Mouse (Mus musculus) forebrain, embryonic 11.5 days (tissue): ENCODE measurements at regions not wholly inside any gene's neighbourhood (a gene's known extent, or its start where the extent isn't known, plus 50 kb on each side); places are given as distances from the start of the nearest gene placed in this dataset.
"Not testable (repeated sequence)": the region's sequence is repeated elsewhere in the genome, so short reads cannot be mapped to it uniquely, and the experiment has no call there.

Source experiments
- ATAC-seq: fragments of 200-750 bp; cut with Nextera tagmentation; replicated peaks from 2 replicates; pipeline ENCODE4 v1.8.0; 2017; ENCODE audit warnings: moderate TSS enrichment; ENCODE audit not compliant: low FRiP score
- DNase-seq: peaks from one replicate; pipeline ENCODE4 v3.0.0-alpha.2; 2017; ENCODE audit warnings: low spot score
- H3K27ac ChIP-seq: fragments of 300-500 bp; sonication (generic); 2 replicates; pipeline ENCODE4 v1.5.1; 2014; ENCODE audit warnings: low read depth, low read length
- H3K27me3 ChIP-seq: fragments of 300-500 bp; sonication (generic); 2 replicates; pipeline ENCODE4 v1.6.1; 2014; ENCODE audit warnings: mild to moderate bottlenecking, low read length, mixed read lengths; ENCODE audit not compliant: control insufficient read depth, insufficient read depth
- H3K36me3 ChIP-seq: fragments of 300-500 bp; sonication (generic); 2 replicates; pipeline ENCODE4 v1.6.1; 2014; ENCODE audit warnings: mild to moderate bottlenecking, low read length, moderate library complexity, mixed read lengths; ENCODE audit not compliant: control insufficient read depth, insufficient read depth
- H3K4me1 ChIP-seq: fragments of 300-500 bp; sonication (generic); replicated peaks from 2 replicates; pipeline ENCODE4 v1.6.1; 2014; ENCODE audit warnings: low read length, mixed read lengths; ENCODE audit not compliant: control insufficient read depth, insufficient read depth
- H3K4me2 ChIP-seq: fragments of 300-500 bp; sonication (generic); 2 replicates; pipeline ENCODE4 v1.6.1; 2014; ENCODE audit warnings: low read depth, mild to moderate bottlenecking, low read length, moderate library complexity, mixed read lengths; ENCODE audit not compliant: severe bottlenecking
- H3K4me3 ChIP-seq: fragments of 300-500 bp; sonication (generic); 2 replicates; pipeline ENCODE4 v1.5.1; 2014; ENCODE audit warnings: low read depth, low read length
- H3K9ac ChIP-seq: fragments of 300-500 bp; sonication (generic); 2 replicates; pipeline ENCODE4 v1.6.1; 2014; ENCODE audit warnings: low read length
- H3K9me3 ChIP-seq: fragments of 300-500 bp; sonication (generic); 2 replicates; pipeline ENCODE4 v1.6.1; 2016; ENCODE audit warnings: low read length, mixed read lengths; ENCODE audit not compliant: control insufficient read depth
- WGBS: fragments of 180-500 bp; shearing (Covaris S2); extraction: QIAGEN DNeasy Blood & Tissue Kit; methylation state at CpG from one replicate; pipeline ENCODE4 v1.1.7; 2014; 5-methylcytosine and 5-hydroxymethylcytosine counted together

DNA sequence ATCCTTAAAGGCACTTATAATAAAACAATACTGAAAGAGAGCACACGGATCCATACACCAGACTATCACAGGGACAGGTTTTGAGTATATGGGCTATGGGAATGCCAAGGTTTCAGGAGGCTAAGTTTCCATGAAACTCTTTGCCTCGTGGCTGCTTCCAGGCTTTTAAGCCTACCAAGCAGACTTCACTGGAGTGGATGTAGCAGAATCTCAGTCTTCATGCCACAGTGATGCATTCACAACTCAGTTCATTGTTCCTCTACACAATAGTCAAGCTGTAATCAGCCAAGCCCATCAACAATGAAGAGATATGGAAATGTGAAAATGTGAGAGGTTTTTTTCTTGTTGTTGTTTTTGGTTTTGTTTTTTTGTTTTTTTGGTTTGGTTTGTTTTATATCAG, 148.3 kb upstream of the 1700008P02Rik start:
- no peaks in the 10 kb centered on the region for H3K36me3 ChIP-seq
- H3K27ac ChIP-seq: no peak overlapping the region
- ATAC-seq (no peak), DNase-seq (no peak)
- H3K4me3 ChIP-seq: no peak overlapping the region
- no peak overlapping the region for H3K4me2 ChIP-seq
- WGBS: 51% methylated on average over 2 of the region's 2 CpGs
- no peaks in the 10 kb centered on the region for H3K27me3 ChIP-seq
- no peak overlapping the region for H3K9ac ChIP-seq
- H3K4me1 ChIP-seq: no peaks in the 10 kb centered on the region
- H3K9me3 ChIP-seq: no peaks in the 10 kb centered on the region

DNA sequence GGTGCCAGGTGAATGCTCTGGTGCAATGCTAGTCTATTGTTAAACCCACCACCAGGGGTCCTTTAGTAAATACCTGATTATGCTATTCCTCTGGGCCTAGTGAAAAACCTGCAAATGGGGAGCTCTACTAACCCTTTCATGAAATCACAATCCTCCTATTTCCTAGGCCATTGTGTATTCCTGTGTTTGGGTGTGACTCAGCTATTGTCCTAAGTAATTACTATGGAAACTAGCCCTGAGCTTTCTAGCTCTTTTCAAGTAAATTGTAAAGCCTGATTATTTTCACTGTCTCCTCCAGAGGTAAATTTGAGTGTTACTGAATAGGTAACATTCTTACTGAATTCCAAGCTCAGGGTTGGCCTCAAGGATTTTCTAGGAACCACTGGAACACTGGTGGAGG, 147.8 kb upstream of the 1700008P02Rik start:
- H3K4me3 ChIP-seq, H3K4me2 ChIP-seq, H3K9me3 ChIP-seq, H3K4me1 ChIP-seq, H3K9ac ChIP-seq, H3K36me3 ChIP-seq, DNase-seq, H3K27me3 ChIP-seq, ATAC-seq, H3K27ac ChIP-seq: not testable (repeated sequence)

DNA sequence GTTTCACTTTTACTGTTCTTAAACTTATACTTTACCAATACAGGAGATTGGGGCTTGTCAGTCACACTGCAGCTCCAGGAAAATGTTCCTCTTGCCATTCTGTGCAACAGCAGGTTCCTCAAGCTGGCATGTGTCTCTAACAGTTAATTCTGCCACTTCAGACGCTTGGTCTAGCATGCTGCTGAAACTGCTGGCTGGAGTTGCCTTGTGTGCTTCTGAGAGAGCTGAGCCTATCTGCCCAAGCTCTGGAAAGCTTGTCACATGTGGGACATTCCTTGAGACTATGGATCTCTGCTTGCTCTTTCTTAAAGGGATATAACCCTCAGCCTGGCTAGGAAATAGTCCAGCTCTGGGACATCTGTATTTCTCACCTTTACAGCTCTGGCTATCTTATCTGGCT, 138.9 kb upstream of the 1700008P02Rik start:
- no peak for ATAC-seq
- no peaks in the 10 kb centered on the region for H3K9me3 ChIP-seq
- WGBS: 75% methylated on average over 1 of the region's 1 CpGs
- no peak for DNase-seq
- H3K4me1 ChIP-seq: no peaks in the 10 kb centered on the region
- no peaks in the 10 kb centered on the region for H3K27me3 ChIP-seq
- no peak overlapping the region for H3K4me3 ChIP-seq
- H3K4me2 ChIP-seq: no peak overlapping the region
- no peak overlapping the region for H3K27ac ChIP-seq
- no peak overlapping the region for H3K9ac ChIP-seq
- H3K36me3 ChIP-seq: no peaks in the 10 kb centered on the region

DNA sequence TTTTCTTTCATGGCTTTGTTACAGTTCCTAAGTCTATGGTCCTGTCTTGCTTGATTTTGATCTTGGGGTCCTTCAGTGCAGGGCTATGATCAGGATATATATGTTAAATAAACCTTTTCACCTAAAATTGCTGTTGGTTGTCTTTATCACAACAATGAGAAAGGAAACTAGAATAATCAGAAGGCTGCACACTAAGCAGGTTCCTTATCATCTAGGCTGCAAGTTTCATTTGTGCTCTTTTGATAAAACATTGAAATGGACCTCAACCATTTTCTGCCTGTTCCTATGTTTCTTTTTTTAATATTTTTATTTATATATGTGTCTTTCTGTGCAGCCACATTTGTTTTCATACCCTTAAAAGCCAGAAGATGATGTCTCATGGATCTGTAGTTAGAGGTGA, 137.3 kb upstream of the 1700008P02Rik start:
- no peak overlapping the region for H3K4me2 ChIP-seq
- no peak overlapping the region for H3K9ac ChIP-seq
- no peak overlapping the region for H3K27ac ChIP-seq
- ATAC-seq (no peak), DNase-seq (no peak)
- H3K4me1 ChIP-seq: no peaks in the 10 kb centered on the region
- no peaks in the 10 kb centered on the region for H3K27me3 ChIP-seq
- H3K9me3 ChIP-seq: no peaks in the 10 kb centered on the region
- no peak overlapping the region for H3K4me3 ChIP-seq
- no peaks in the 10 kb centered on the region for H3K36me3 ChIP-seq

DNA sequence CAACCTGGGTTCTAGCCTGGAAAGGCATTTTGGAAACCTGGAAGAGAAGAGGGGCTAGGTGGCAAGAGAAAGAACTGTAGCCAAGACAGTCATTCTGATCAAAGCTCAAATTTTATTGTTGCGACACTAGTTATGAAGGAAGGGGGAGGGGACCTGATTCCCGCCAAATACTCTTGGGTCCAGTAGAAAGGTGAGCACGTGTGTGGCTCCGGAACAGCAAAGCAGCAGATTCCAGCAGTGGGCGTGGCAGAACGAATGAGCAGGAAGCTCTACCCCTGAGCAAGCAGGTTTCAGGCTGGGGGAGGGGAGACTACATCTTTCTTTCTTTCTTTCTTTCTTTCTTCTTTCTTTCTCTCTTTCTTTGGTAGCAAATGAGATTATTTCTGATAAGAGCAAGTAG, 130.5 kb upstream of the 1700008P02Rik start:
- not testable (repeated sequence) for ATAC-seq, H3K4me2 ChIP-seq, H3K4me1 ChIP-seq, H3K27ac ChIP-seq, H3K36me3 ChIP-seq, H3K9me3 ChIP-seq, H3K27me3 ChIP-seq, H3K4me3 ChIP-seq, DNase-seq, H3K9ac ChIP-seq
- 87% methylated on average over 6 of the region's 6 CpGs for WGBS

DNA sequence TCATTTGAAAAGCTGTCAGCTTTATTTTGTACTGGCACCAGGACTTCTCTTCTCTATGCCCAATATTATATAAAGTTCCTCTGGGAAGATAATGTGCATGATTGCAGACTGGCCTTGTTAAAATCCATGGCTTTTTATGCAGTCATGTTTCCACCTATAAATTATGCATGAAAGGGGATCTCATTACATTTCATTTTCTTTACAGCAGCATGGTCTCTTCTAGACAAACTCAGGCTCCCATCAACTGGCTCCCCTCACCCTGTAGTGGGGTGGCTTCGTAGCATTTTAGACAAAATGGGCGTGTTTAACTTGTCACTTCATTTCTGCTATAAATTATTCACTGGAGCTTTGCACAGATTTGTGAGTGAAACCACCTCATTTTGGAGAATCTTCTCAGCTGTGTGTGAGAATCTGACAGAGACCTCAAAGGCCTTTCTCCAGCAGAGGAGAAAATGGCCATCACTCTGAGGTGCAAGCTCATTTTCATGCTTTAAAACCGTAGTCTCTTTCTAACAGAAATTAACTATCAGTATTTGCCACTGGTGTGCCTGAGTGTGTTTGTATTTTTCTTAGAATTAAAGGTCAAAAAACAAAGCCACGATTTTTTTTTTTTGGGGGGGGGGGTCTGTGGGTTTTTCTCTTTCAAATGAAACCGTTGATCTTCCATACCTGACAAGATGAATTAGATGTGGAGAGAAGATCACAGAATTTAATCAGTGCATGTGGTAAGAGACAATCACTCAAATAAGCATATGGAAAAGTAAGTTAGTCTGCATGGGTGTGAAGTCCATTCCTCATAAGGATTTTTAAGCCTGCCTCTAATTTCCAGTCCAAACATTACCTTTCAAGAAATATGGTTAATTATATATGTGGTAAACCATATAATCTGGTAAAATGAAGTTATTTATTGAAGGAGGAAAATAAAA, 111.4 kb upstream of the 1700008P02Rik start:
- Histone ChIP-seq H3K9me3 (no peaks in the 10 kb centered on the region), H3K9ac (no peak overlapping the region), H3K36me3 (no peaks in the 10 kb centered on the region), H3K27ac (no peak overlapping the region), H3K4me3 (no peak overlapping the region), H3K4me2 (no peak overlapping the region), H3K27me3 (no peaks in the 10 kb centered on the region), H3K4me1 (no peaks in the 10 kb centered on the region)
- DNase-seq (no peak), ATAC-seq (peak; percentile 27; the same call in 1 of the 2 replicates)
- WGBS: 75% methylated on average over 5 of the region's 5 CpGs

DNA sequence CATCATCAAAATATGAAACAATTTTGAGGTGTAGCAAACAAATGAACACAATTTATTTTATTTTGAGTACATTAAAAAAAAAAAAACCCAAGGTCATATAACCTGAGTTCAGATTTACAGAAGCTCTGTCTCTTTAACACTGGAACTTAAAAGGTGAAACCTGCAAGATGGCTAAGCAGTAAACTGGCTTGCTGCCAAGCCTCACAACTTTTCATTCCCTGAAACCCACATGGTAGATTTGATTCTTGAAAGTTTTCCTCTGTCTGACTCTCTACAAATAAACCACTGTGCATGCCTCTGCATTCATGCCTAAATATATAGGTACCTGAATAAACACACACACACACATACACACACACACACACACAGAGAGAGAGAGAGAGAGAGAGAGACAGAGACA, 109.8 kb upstream of the 1700008P02Rik start:
- ATAC-seq (no peak), DNase-seq (no peak)
- no peaks in the 10 kb centered on the region for H3K9me3 ChIP-seq
- H3K27me3 ChIP-seq: no peaks in the 10 kb centered on the region
- H3K4me2 ChIP-seq: no peak overlapping the region
- no peak overlapping the region for H3K4me3 ChIP-seq
- H3K4me1 ChIP-seq: no peaks in the 10 kb centered on the region
- no peak overlapping the region for H3K27ac ChIP-seq
- H3K36me3 ChIP-seq: no peaks in the 10 kb centered on the region
- H3K9ac ChIP-seq: no peak overlapping the region

DNA sequence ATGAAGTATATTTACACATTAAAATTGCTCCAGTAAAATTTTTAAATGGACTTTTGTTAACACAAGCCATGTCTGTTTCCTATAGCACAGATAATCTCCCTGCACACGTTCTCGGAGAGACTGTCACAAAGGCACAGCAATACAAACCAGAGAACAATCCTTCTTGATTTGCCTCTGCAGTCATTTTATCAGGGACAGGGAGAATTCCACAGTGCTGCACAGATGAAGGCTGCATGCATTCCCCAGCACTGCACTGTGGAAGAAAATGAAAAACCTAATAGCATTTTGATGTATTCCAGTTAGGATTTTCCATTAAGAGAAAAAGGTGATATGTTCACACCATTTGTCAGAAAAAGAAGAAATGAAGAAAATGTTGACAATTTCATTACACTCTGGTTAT, 63.4 kb upstream of the 1700008P02Rik start:
- ATAC-seq (no peak), DNase-seq (no peak)
- Histone ChIP-seq H3K27ac (no peak overlapping the region), H3K9ac (no peak overlapping the region), H3K27me3 (no peaks in the 10 kb centered on the region), H3K4me2 (no peak overlapping the region), H3K4me1 (no peaks in the 10 kb centered on the region), H3K9me3 (no peaks in the 10 kb centered on the region), H3K36me3 (no peaks in the 10 kb centered on the region), H3K4me3 (no peak overlapping the region)
- WGBS: 66% methylated on average over 2 of the region's 2 CpGs

DNA sequence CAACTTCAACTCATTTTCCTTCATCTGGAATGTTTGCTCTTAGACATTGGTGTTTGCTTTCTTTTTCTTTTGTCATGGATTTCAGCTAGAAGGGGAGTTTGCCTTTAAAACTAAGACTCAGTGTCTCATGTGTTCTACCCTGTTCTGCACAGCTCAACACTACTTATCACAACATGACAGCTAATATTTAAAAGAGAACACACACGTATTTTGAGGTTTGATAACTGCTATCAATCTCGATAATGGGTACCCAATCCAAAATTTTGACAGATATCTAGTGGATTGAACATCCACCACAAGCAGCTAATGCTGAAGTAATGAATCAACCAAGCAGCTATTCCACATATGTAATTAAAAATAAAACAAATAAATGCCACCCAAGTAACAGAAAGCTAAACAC, 61.2 kb upstream of the 1700008P02Rik start:
- no peak for ATAC-seq
- Histone ChIP-seq H3K9ac (no peak overlapping the region), H3K4me3 (no peak overlapping the region), H3K4me1 (no peaks in the 10 kb centered on the region), H3K27ac (no peak overlapping the region), H3K36me3 (no peaks in the 10 kb centered on the region), H3K4me2 (no peak overlapping the region), H3K9me3 (no peaks in the 10 kb centered on the region), H3K27me3 (no peaks in the 10 kb centered on the region)
- WGBS: 81% methylated on average over 2 of the region's 2 CpGs
- DNase-seq: no peak
